Mouse (Mus musculus) liver, embryonic 14.5 days (tissue): ENCODE measurements around the gene Btbd19.

Source experiments
- CTCF ChIP-seq: IDR thresholded peaks from 2 replicates; pipeline ENCODE4 v1.5.1; 2016; ENCODE audit warnings: antibody characterized with exemption, low read depth, control low read depth
- EP300 ChIP-seq: IDR thresholded peaks from 2 replicates; pipeline ENCODE4 v1.6.1; 2016; ENCODE audit warnings: antibody characterized with exemption, low read depth

DNA sequence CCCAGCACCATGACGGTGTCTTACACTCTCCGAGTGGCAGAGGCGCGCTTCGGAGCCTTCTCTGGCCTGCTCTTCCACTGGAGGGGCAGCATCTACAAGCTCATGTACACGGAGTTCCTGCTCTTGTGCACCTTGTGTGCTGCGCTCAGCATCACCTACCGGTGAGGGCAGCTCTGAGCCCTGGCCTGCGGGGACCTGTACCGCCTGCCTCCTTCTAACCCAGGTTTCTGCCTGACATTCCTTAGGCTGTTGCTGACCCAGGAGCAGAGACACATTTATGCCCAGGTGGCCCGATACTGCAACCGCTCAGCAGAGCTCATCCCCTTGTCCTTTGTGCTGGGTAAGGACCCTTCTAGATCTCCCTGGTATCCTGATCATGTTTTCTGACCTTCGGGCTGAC lies 19.7 kb upstream of the Btbd19 start:
- TF ChIP-seq CTCF (no peak), EP300 (no peak)
